Mouse (Mus musculus) liver, embryonic 15.5 days (tissue): ENCODE measurements around the gene Snd1. TPM values are rescaled to one million over a fixed set of nuclear protein-coding genes. Genes with fewer than 3 reads are reported as not detected.

ENCODE experiments used
- ATAC-seq: fragments of 200-750 bp; cut with Nextera tagmentation; 2 replicates; pipeline ENCODE4 v1.8.0; 2017; ENCODE audit warnings: moderate number of reproducible peaks, mild to moderate bottlenecking, moderate library complexity; ENCODE audit not compliant: insufficient read depth
- H3K27ac ChIP-seq: fragments of 300-500 bp; sonication (generic); replicated peaks from 2 replicates; pipeline ENCODE4 v1.5.1; 2015; ENCODE audit warnings: mild to moderate bottlenecking, inconsistent platforms
- H3K27me3 ChIP-seq: fragments of 300-500 bp; sonication (generic); 2 replicates; pipeline ENCODE4 v1.6.1; 2015; ENCODE audit warnings: mild to moderate bottlenecking, inconsistent platforms
- H3K36me3 ChIP-seq: fragments of 300-500 bp; sonication (generic); replicated peaks from 2 replicates; pipeline ENCODE4 v1.6.1; 2015; ENCODE audit warnings: moderate library complexity, mild to moderate bottlenecking, inconsistent platforms
- H3K4me1 ChIP-seq: fragments of 300-500 bp; sonication (generic); replicated peaks from 2 replicates; pipeline ENCODE4 v1.6.1; 2015; ENCODE audit warnings: inconsistent platforms
- H3K4me2 ChIP-seq: fragments of 300-500 bp; sonication (generic); 2 replicates; pipeline ENCODE4 v1.6.1; 2015; ENCODE audit warnings: moderate library complexity, mild to moderate bottlenecking, inconsistent platforms
- H3K4me3 ChIP-seq: fragments of 300-500 bp; sonication (generic); replicated peaks from 2 replicates; pipeline ENCODE4 v1.5.1; 2015; ENCODE audit warnings: mild to moderate bottlenecking, inconsistent platforms
- H3K9ac ChIP-seq: fragments of 300-500 bp; sonication (generic); 2 replicates; pipeline ENCODE4 v1.6.1; 2015; ENCODE audit warnings: moderate library complexity, mild to moderate bottlenecking, inconsistent platforms
- H3K9me3 ChIP-seq: fragments of 300-500 bp; sonication (generic); replicated peaks from 2 replicates; pipeline ENCODE4 v1.6.1; 2016; ENCODE audit warnings: inconsistent platforms
- WGBS: fragments of 180-500 bp; shearing (Covaris S2); methylation state at CpG from one replicate; pipeline ENCODE4 v1.1.7; 2015; ENCODE audit warnings: mixed read lengths; ENCODE audit not compliant: insufficient replicate concordance; 5-methylcytosine and 5-hydroxymethylcytosine counted together
- polyA plus RNA-seq: library from polyadenylated mRNA; unstranded; fragments of >200 nt; fragmentation: Nextera tagmentation; extraction: Ambion mirVana; gene quantifications from 2 replicates; pipeline ENCODE4 v1.2.1, GENCODE M21; 2015

Gene Snd1
- polyA plus RNA-seq, 1 experiment from 2014 or later = 51.1 TPM

- Histone ChIP-seq H3K9ac (no peak overlapping the region), H3K4me1 (no peaks in the 10 kb centered on the region), H3K9me3 (no peaks in the 10 kb centered on the region), H3K36me3 (peaks cover 6% of the 10 kb centered on the region), H3K4me2 (no peak overlapping the region), H3K4me3 (no peak overlapping the region), H3K27ac (no peak overlapping the region), H3K27me3 (no peaks in the 10 kb centered on the region)
- WGBS = 72% methylated on average over 3 of the region's 3 CpGs
- ATAC-seq = no peak
Measured at GRCm38 (mm10) chr6:28800976-28801375, 326.0 kb downstream of the Snd1 start.

- H3K4me3 ChIP-seq = no peak overlapping the region
- H3K9me3 ChIP-seq = no peaks in the 10 kb centered on the region
- WGBS = 71% methylated on average over 6 of the region's 6 CpGs
- H3K9ac ChIP-seq = no peak overlapping the region
- H3K4me2 ChIP-seq = no peak overlapping the region
- no peaks in the 10 kb centered on the region for H3K27me3 ChIP-seq
- no peak overlapping the region for H3K27ac ChIP-seq
- H3K36me3 ChIP-seq = no peaks in the 10 kb centered on the region; the same call in 1 of the 2 replicates
- no peaks in the 10 kb centered on the region for H3K4me1 ChIP-seq
- ATAC-seq = no peak
Measured at GRCm38 (mm10) chr6:28803678-28804279, 328.8 kb downstream of the Snd1 start.

- 72% methylated on average over 5 of the region's 5 CpGs for WGBS
- H3K9me3 ChIP-seq = no peaks in the 10 kb centered on the region
- no peak overlapping the region for H3K27ac ChIP-seq
- H3K4me2 ChIP-seq = no peak overlapping the region
- no peaks in the 10 kb centered on the region; the same call in 1 of the 2 replicates for H3K36me3 ChIP-seq
- ATAC-seq = no peak
- H3K4me3 ChIP-seq = no peak overlapping the region
- no peak overlapping the region for H3K9ac ChIP-seq
- no peaks in the 10 kb centered on the region for H3K27me3 ChIP-seq
- no peaks in the 10 kb centered on the region for H3K4me1 ChIP-seq
Measured at GRCm38 (mm10) chr6:28804751-28805150, 329.8 kb downstream of the Snd1 start.

GRCm38 (mm10) chr6:28813057-28813456 is 338.1 kb downstream of the Snd1 start:
- H3K27ac ChIP-seq = no peak overlapping the region
- ATAC-seq = no peak
- no peak overlapping the region for H3K4me3 ChIP-seq
- no peaks in the 10 kb centered on the region for H3K36me3 ChIP-seq
- H3K4me1 ChIP-seq = no peaks in the 10 kb centered on the region
- H3K9ac ChIP-seq = no peak overlapping the region
- no peaks in the 10 kb centered on the region for H3K9me3 ChIP-seq
- H3K27me3 ChIP-seq = no peaks in the 10 kb centered on the region
- H3K4me2 ChIP-seq = no peak overlapping the region
- 75% methylated on average over 9 of the region's 9 CpGs for WGBS

- 53% methylated on average over 2 of the region's 2 CpGs for WGBS
- H3K27ac ChIP-seq = no peak overlapping the region
- no peak for ATAC-seq
- H3K4me2 ChIP-seq = no peak overlapping the region
- H3K4me3 ChIP-seq = no peak overlapping the region
- no peak overlapping the region for H3K9ac ChIP-seq
- no peaks in the 10 kb centered on the region for H3K4me1 ChIP-seq
- H3K27me3 ChIP-seq = no peaks in the 10 kb centered on the region
- H3K36me3 ChIP-seq = no peaks in the 10 kb centered on the region
- H3K9me3 ChIP-seq = no peaks in the 10 kb centered on the region
Measured at GRCm38 (mm10) chr6:28814895-28815294, 340.0 kb downstream of the Snd1 start.

GRCm38 (mm10) chr6:28817039-28817438 is 342.1 kb downstream of the Snd1 start:
- no peaks in the 10 kb centered on the region for H3K4me1 ChIP-seq
- ATAC-seq = no peak
- WGBS = 78% methylated on average over 9 of the region's 9 CpGs
- H3K27me3 ChIP-seq = no peaks in the 10 kb centered on the region
- no peak overlapping the region for H3K9ac ChIP-seq
- no peak overlapping the region for H3K4me2 ChIP-seq
- H3K9me3 ChIP-seq = no peaks in the 10 kb centered on the region
- no peak overlapping the region for H3K4me3 ChIP-seq
- no peak overlapping the region for H3K27ac ChIP-seq
- H3K36me3 ChIP-seq = no peaks in the 10 kb centered on the region

GRCm38 (mm10) chr6:28819509-28820358 is 344.8 kb downstream of the Snd1 start:
- no peaks in the 10 kb centered on the region for H3K36me3 ChIP-seq
- ATAC-seq = no peak
- H3K9ac ChIP-seq = no peak overlapping the region
- no peaks in the 10 kb centered on the region for H3K9me3 ChIP-seq
- H3K4me3 ChIP-seq = no peak overlapping the region
- no peaks in the 10 kb centered on the region for H3K4me1 ChIP-seq
- WGBS = 76% methylated on average over 13 of the region's 13 CpGs
- H3K27me3 ChIP-seq = no peaks in the 10 kb centered on the region
- H3K4me2 ChIP-seq = no peak overlapping the region
- H3K27ac ChIP-seq = no peak overlapping the region

- no peak overlapping the region for H3K4me3 ChIP-seq
- no peak overlapping the region for H3K9ac ChIP-seq
- no peak overlapping the region for H3K27ac ChIP-seq
- H3K9me3 ChIP-seq = no peaks in the 10 kb centered on the region
- ATAC-seq = no peak
- no peak overlapping the region for H3K4me2 ChIP-seq
- H3K27me3 ChIP-seq = no peaks in the 10 kb centered on the region
- no peaks in the 10 kb centered on the region for H3K4me1 ChIP-seq
- WGBS = 60% methylated on average over 3 of the region's 3 CpGs
- no peaks in the 10 kb centered on the region for H3K36me3 ChIP-seq
Measured at GRCm38 (mm10) chr6:28822296-28822695, 347.4 kb downstream of the Snd1 start.

- ATAC-seq = no peak
- Histone ChIP-seq H3K36me3 (no peaks in the 10 kb centered on the region), H3K9ac (no peak overlapping the region), H3K9me3 (no peaks in the 10 kb centered on the region), H3K4me1 (no peaks in the 10 kb centered on the region), H3K4me2 (no peak overlapping the region), H3K4me3 (no peak overlapping the region), H3K27ac (no peak overlapping the region), H3K27me3 (no peaks in the 10 kb centered on the region)
- 61% methylated on average over 3 of the region's 3 CpGs for WGBS
Measured at GRCm38 (mm10) chr6:28823375-28823774, 348.4 kb downstream of the Snd1 start.

GRCm38 (mm10) chr6:28823802-28824201 is 348.9 kb downstream of the Snd1 start:
- no peaks in the 10 kb centered on the region for H3K9me3 ChIP-seq
- ATAC-seq = no peak
- H3K4me1 ChIP-seq = no peaks in the 10 kb centered on the region
- H3K27ac ChIP-seq = no peak overlapping the region
- WGBS = 78% methylated on average over 5 of the region's 5 CpGs
- no peak overlapping the region for H3K9ac ChIP-seq
- no peak overlapping the region for H3K4me2 ChIP-seq
- no peak overlapping the region for H3K4me3 ChIP-seq
- H3K27me3 ChIP-seq = no peaks in the 10 kb centered on the region
- H3K36me3 ChIP-seq = no peaks in the 10 kb centered on the region

- no peak overlapping the region for H3K4me2 ChIP-seq
- H3K27me3 ChIP-seq = peaks cover 13% of the 10 kb centered on the region
- H3K27ac ChIP-seq = no peak overlapping the region
- H3K9ac ChIP-seq = no peak overlapping the region
- no peaks in the 10 kb centered on the region for H3K4me1 ChIP-seq
- 58% methylated on average over 3 of the region's 3 CpGs for WGBS
- H3K36me3 ChIP-seq = no peaks in the 10 kb centered on the region
- no peak for ATAC-seq
- H3K4me3 ChIP-seq = no peak overlapping the region
- H3K9me3 ChIP-seq = no peaks in the 10 kb centered on the region
Measured at GRCm38 (mm10) chr6:28825894-28826293, 351.0 kb downstream of the Snd1 start.
